Mouse (Mus musculus): Measurements from ENCODE around the gene Rpp25l. TPM values are rescaled to one million over a fixed set of nuclear protein-coding genes. Genes with fewer than 3 reads are reported as not detected.
A peak's percentile ranks its signal among the peaks of the same experiment; 100 is the strongest.

Gene Rpp25l
- total and polyA plus RNA-seq, 3 experiments: 52.0 to 63.5 TPM; not detected in 1

- TF ChIP-seq MYC (IDR thresholded peaks at IDR 0.05; ENCODE audit: low read depth, low read length) (0 out of 2 replicates have a peak, but pooled peaks have one; percentile 8), TCF12 (IDR thresholded peaks at IDR 0.05; ENCODE audit: low read depth, low read length) (peak; percentile 36; the same call in 1 of the 2 replicates), SIN3A (IDR thresholded peaks at IDR 0.05; ENCODE audit: low read length) (peak; percentile 79; the same call in 1 of the 2 replicates), CTCF (IDR thresholded peaks at IDR 0.05 in 2 of 3, conservative IDR thresholded peaks at IDR 0.05 in 1 of 3; ENCODE audit: control insufficient read depth in 1 of 3, insufficient read depth in 1 of 3, low read depth in 2 of 3, low read length in 3 of 3, poor library complexity in 1 of 3, severe bottlenecking in 1 of 3) (peak; percentile 67 to 93 (median 84)), MYB (IDR thresholded peaks at IDR 0.05; ENCODE audit: low read depth, low read length) (no peak), CHD2 (IDR thresholded peaks at IDR 0.05; ENCODE audit: low read length) (no peak), KAT2A (conservative IDR thresholded peaks at IDR 0.05; ENCODE audit: low read depth, low read length) (no peak), EP300 (IDR thresholded peaks at IDR 0.05; ENCODE audit: low read depth in 1 of 2, low read length in 2 of 2) (no peak), POLR2A (IDR thresholded peaks at IDR 0.05; ENCODE audit: control insufficient read depth in 1 of 2, insufficient read depth in 1 of 2, low read depth in 1 of 2, low read length in 2 of 2, poor library complexity in 1 of 2) (peak; percentile 58 to 69; a peak in 3 of 4 replicates), HCFC1 (IDR thresholded peaks at IDR 0.05; ENCODE audit: low read depth, low read length) (peak; percentile 54), ZNF384 (IDR thresholded peaks at IDR 0.05; ENCODE audit: low read depth, low read length) (peak; percentile 77), GATA1 (IDR thresholded peaks at IDR 0.05; ENCODE audit: low read depth, low read length) (no peak), ZC3H11A (IDR thresholded peaks at IDR 0.05; ENCODE audit: low read depth, low read length) (peak; percentile 72), BHLHE40 (IDR thresholded peaks at IDR 0.05; ENCODE audit: borderline replicate concordance, low read depth, low read length) (peak; percentile 90), RCOR1 (IDR thresholded peaks at IDR 0.05; ENCODE audit: low read depth, low read length) (no peak), POLR2AphosphoS2 (IDR thresholded peaks at IDR 0.05; ENCODE audit: low read length) (no peak), GABPA (IDR thresholded peaks at IDR 0.05; ENCODE audit: low read depth, low read length) (no peak)
Observed at GRCm38 (mm10) chr4:41755338-41756305, 42.3 kb upstream of the Rpp25l start, which contains the start of gene Sigmar1 (continued).

DNA sequence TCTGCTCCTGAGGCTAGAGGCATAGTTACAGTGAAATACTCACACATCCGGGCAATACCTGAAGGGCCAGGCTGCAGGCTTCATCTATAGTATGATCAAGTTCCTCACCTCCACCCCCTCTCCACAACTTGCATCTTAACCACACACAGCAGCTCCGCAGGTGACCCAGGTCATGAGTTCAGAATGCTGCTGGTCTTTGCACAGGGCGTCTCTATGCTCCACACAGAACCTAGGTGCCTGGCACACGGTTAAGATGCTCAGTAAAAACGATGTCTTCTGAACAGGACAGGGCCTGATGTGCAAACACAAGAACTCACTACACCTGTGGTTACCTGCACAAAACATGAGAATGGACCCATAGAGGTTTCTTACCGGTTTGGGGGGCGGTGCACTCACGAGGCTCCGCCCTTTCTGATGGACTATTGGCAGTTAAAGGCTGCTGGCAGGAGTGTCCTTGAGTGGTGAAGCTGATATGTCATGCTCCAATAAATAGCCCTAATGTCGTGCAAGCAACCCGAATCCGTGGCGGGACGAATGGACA lies 41.5 kb upstream of the Rpp25l start, which contains the start of gene Galt:
Gene Galt, plus strand, starts transcription at position 432 of the 541 bp plus-strand sequence.
- Histone ChIP-seq H3K27ac (ENCODE audit: control insufficient read depth, low read depth, low read length) (peak within 1 kb of the TSS; percentile 70), H3K27me3 (ENCODE audit: control insufficient read depth in 1 of 2, insufficient read depth in 2 of 2, low read length in 2 of 2) (no peaks in the 10 kb centered on the region), H3K4me3 (ENCODE audit: control insufficient read depth in 1 of 2, insufficient read depth in 1 of 2, low read depth in 2 of 2, low read length in 2 of 2) (peak within 1 kb of the TSS; percentile 91 to 95), H3K9ac (ENCODE audit: control insufficient read depth, low read depth, low read length, poor library complexity, severe bottlenecking) (peak within 1 kb of the TSS; percentile 75), H3K4me1 (ENCODE audit: control insufficient read depth in 1 of 2, insufficient read depth in 2 of 2, low read length in 2 of 2) (peaks cover 0 to 7% of the 10 kb centered on the region in 2 experiments; a peak in 1 of 4 replicates), H3K9me3 (replicated peaks; ENCODE audit: insufficient read depth, low read length) (no peaks in the 10 kb centered on the region), H3K36me3 (ENCODE audit: control insufficient read depth in 1 of 2, insufficient read depth in 2 of 2, low read length in 2 of 2) (no peaks in the 10 kb centered on the region; a peak in 1 of 4 replicates), H3K79me2 (ENCODE audit: control insufficient read depth, insufficient read depth, low read length, poor library complexity) (peaks cover 1% of the 10 kb centered on the region; the same call in 1 of the 2 replicates)
- TF ChIP-seq MYC (IDR thresholded peaks at IDR 0.05; ENCODE audit: low read depth, low read length) (no peak), NRF1 (IDR thresholded peaks at IDR 0.05; ENCODE audit: insufficient read depth, low read depth, low read length, poor library complexity, severe bottlenecking) (no peak), USF1 (IDR thresholded peaks at IDR 0.05; ENCODE audit: low read depth, low read length) (no peak), USF2 (IDR thresholded peaks at IDR 0.05; ENCODE audit: borderline replicate concordance in 1 of 2, insufficient read depth in 1 of 2, low read depth in 1 of 2, low read length in 2 of 2) (no peak), ZNF384 (IDR thresholded peaks at IDR 0.05; ENCODE audit: low read depth, low read length) (no peak), SIN3A (IDR thresholded peaks at IDR 0.05; ENCODE audit: low read length) (no peak), BHLHE40 (IDR thresholded peaks at IDR 0.05; ENCODE audit: borderline replicate concordance, low read depth, low read length) (no peak), GATA1 (IDR thresholded peaks at IDR 0.05; ENCODE audit: low read depth, low read length) (no peak), HCFC1 (IDR thresholded peaks at IDR 0.05; ENCODE audit: low read depth, low read length) (no peak), EP300 (IDR thresholded peaks at IDR 0.05; ENCODE audit: low read depth in 1 of 2, low read length in 2 of 2) (no peak), MXI1 (IDR thresholded peaks at IDR 0.05; ENCODE audit: low read depth, low read length) (no peak), POLR2AphosphoS2 (IDR thresholded peaks at IDR 0.05; ENCODE audit: low read length) (no peak), CHD1 (IDR thresholded peaks at IDR 0.05; ENCODE audit: low read depth, low read length) (no peak), TBP (IDR thresholded peaks at IDR 0.05; ENCODE audit: low read depth, low read length) (no peak), MAZ (IDR thresholded peaks at IDR 0.05; ENCODE audit: low read depth, low read length) (no peak), NELFE (IDR thresholded peaks at IDR 0.05; ENCODE audit: low read depth, low read length) (no peak), POLR2AphosphoS5 (IDR thresholded peaks at IDR 0.05; ENCODE audit: borderline replicate concordance, low read depth, low read length) (no peak), E2F4 (IDR thresholded peaks at IDR 0.05; ENCODE audit: borderline replicate concordance, low read depth, low read length) (no peak), KAT2A (conservative IDR thresholded peaks at IDR 0.05; ENCODE audit: low read depth, low read length) (no peak)
- DNase-seq (ENCODE audit: low read depth, low spot score): no peak

All from MEL (cell line).